Mouse (Mus musculus) CD4-positive, CD25-positive, alpha-beta regulatory T cell, adult 9 weeks (primary cell): ENCODE measurements around the gene Pigb. TPM values are rescaled to one million over a fixed set of nuclear protein-coding genes. Genes with fewer than 3 reads are reported as not detected.

ENCODE experiments used
- polyA plus RNA-seq: library from polyadenylated mRNA; unstranded; fragments of 100-300 nt; shearing (Covaris generic); gene quantifications from one replicate; pipeline ENCODE4 v1.2.1, GENCODE M21; 2017

Pigb gene
- 32.2 TPM for polyA plus RNA-seq

GRCm38 (mm10) chr9:73040080-73040479 lies at the start of gene Pigb:
TSS of gene Pigb (minus strand) at chr9:73040378.

GRCm38 (mm10) chr9:73044146-73045079 lies 4.2 kb upstream of the Pigb start, which contains the start of gene Rab27a:
TSS of gene Rab27a (plus strand) at chr9:73044854.

GRCm38 (mm10) chr9:72985250-72986220 lies 54.6 kb downstream of the Pigb start, which contains the start of the genes Ccpg1os and Ccpg1:
TSS of gene Ccpg1os (minus strand) at chr9:72985382.
TSS of gene Ccpg1 (plus strand) at chr9:72985429.

DNA sequence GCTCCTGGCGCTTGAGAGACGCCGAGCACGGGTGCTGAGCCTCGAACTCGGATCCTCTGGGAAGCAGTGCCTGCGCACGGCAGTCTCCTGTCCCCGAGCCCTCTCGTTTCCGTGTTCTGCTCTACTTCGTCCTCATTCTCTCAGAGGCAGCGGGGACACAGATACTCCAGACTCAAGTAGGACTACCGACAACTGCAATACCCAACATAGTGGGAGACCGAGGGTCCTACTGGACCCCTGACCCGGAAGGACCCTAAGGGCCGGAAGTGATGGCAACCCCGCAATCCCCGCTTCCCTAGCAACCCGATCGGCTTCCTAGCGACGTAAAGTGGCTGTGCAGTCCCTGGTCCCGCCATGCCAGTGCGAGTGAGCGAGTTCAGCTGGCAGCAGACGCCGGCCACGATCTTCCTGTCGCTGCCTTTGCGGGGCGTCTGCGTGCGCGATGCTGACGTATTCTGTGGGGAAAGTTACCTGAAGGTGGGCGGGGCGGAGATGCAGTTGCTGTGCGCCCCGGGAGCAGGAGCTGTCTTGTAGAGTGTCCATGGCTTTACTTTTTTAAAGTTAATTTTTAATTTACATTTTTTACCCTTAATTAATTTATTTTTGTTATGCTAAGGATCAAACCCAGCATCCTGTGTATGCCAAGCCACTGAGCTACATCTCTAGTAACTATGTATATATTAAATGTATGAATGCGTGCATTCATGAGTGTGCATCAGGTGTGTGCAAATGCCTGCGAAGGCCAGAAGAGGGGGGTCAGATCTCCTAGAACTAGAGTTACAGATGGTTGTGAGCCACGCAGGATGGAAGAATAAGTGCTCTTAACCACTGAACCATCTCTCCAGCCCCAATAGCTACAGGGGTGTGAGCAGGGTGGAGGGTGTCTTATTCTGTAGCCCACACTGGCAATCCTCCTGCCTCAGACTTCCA lies 81.4 kb downstream of the Pigb start, which contains the start of the genes Dyx1c1 and Gm44503:
Gene Dyx1c1, plus strand, starts transcription at position 265 of the 930 bp plus-strand sequence.
Gene Gm44503, plus strand, starts transcription at position 332 of the 930 bp plus-strand sequence.

Other genes with a start within 250 kb of the Pigb start
- not detected for gene Prtg, start 233.5 kb downstream of the Pigb start, polyA plus RNA-seq
- not detected for gene Pygo1, start 114.7 kb downstream of the Pigb start, polyA plus RNA-seq
- gene Dyx1c1, start 81.6 kb downstream of the Pigb start, polyA plus RNA-seq: 2.9 TPM
- not detected for gene Gm44503, start 81.5 kb downstream of the Pigb start, polyA plus RNA-seq
- 11.0 TPM for gene Ccpg1os, start 55.0 kb downstream of the Pigb start, polyA plus RNA-seq
- 113 TPM for gene Ccpg1, start 54.9 kb downstream of the Pigb start, polyA plus RNA-seq
- gene Rab27a, start 4.5 kb upstream of the Pigb start, polyA plus RNA-seq: 59.9 TPM
- gene Khdc3, start 61.5 kb upstream of the Pigb start, polyA plus RNA-seq: 0.52 TPM
- gene Gm20509, start 62.1 kb upstream of the Pigb start, polyA plus RNA-seq: not detected
- 90.0 TPM for gene Rsl24d1, start 73.0 kb upstream of the Pigb start, polyA plus RNA-seq